Mouse (Mus musculus): ENCODE results near the gene Slc40a1. TPM values are rescaled to one million over a fixed set of nuclear protein-coding genes. Genes with fewer than 3 reads are reported as not detected.

Gene Slc40a1
- polyA plus RNA-seq (2014; fragmentation: Illumina TruSeq; extraction: RNeasy Lipid Tissue Mini Kit (QIAGEN cat#74804); ENCODE audit: low read depth, low replicate concordance), result 46.7 TPM

DNA sequence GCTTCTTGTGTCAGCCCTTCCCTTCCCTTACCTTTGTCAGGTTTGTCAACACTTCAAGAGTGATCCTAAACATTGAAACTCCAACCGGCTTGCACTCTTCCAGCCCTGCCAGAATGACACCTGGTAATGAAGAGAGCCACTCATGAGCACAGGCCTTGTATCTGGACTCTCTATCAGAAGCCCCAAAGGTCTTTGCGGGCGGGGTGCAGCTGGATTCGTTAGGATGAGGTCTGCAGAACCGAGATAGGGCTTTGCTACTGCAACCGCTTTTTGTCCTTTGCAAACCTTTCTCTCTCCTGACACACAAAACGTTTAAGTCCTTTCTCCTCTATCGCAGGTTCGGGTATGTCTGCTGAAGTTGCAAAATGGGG is at the start of gene Slc40a1:
TSS of gene Slc40a1 (minus strand) at position 131 of the 371 bp plus-strand sequence.

DNA sequence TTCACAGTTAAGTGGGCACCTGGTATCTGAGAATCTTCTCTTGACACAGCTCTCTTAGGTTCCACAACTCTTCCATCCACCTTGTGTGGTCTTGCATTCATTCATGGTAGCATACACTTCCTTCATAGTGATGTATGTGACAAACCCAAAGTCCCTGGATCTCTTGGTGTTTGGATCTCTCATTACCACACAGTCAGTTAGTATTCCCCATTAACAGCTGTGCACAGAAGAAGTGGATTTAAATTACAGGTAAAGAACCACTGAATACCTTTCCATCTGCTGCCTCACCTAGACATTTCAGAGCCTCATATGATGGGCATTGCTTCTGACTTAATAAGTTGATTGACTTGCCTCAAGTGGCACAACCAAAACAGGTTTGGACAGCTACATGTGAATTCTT is 36.1 kb downstream of the Slc40a1 start, which contains the start of gene Gm5269:
TSS of gene Gm5269 (minus strand) at position 101 of the 400 bp plus-strand sequence.

Other genes with a start within 250 kb of the Slc40a1 start
- gene Wdr75, start 131.4 kb downstream of the Slc40a1 start, polyA plus RNA-seq (2014; fragmentation: Illumina TruSeq; extraction: RNeasy Lipid Tissue Mini Kit (QIAGEN cat#74804); ENCODE audit: low read depth, low replicate concordance), result 112 TPM
- not detected for gene Gm5269, start 36.2 kb downstream of the Slc40a1 start, polyA plus RNA-seq (2014; fragmentation: Illumina TruSeq; extraction: RNeasy Lipid Tissue Mini Kit (QIAGEN cat#74804); ENCODE audit: low read depth, low replicate concordance)
- 8.7 TPM for gene Dnah7b, start 139.8 kb upstream of the Slc40a1 start, polyA plus RNA-seq (2014; fragmentation: Illumina TruSeq; extraction: RNeasy Lipid Tissue Mini Kit (QIAGEN cat#74804); ENCODE audit: low read depth, low replicate concordance)

All from adrenal gland, adult 10 weeks (tissue).